Mouse (Mus musculus) C2C12 (cell line): ENCODE data around the gene Il17rc.

Experiments
- CTCF ChIP-seq: IDR thresholded peaks from one replicate; pipeline ENCODE4 v1.5.1; 2011; ENCODE audit not compliant: control insufficient read depth, insufficient read depth, insufficient read length
- MAX ChIP-seq: IDR thresholded peaks from one replicate; pipeline ENCODE4 v1.6.1; 2011; ENCODE audit warnings: mild to moderate bottlenecking, control low read depth
- USF1 ChIP-seq: IDR thresholded peaks from one replicate; pipeline ENCODE4 v1.6.1; 2011; ENCODE audit warnings: low read depth, mild to moderate bottlenecking, control low read depth, moderate library complexity

DNA sequence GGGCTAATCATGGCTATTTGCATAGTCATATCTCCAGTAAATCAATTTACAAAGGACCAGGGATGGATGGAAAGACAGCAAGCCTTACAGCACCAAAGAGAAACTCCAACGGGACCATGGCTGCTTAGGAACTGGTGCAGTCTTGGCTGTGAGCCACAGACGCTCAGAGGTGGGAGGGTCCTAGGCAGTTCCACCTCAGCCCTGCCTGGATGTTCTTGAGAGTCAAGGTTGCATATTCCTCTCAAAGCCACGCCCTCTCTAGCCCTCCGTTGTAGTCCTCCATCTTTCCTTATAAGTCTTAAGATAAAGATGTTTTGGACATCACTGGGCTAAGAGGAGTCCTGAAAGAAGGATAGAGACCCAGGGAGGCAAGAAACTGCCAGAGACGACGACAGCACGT is 7.2 kb upstream of the Il17rc start:
- no peak for TF ChIP-seq MAX
- no peak for TF ChIP-seq CTCF
- no peak for TF ChIP-seq USF1
